In the genomic region with DNA sequence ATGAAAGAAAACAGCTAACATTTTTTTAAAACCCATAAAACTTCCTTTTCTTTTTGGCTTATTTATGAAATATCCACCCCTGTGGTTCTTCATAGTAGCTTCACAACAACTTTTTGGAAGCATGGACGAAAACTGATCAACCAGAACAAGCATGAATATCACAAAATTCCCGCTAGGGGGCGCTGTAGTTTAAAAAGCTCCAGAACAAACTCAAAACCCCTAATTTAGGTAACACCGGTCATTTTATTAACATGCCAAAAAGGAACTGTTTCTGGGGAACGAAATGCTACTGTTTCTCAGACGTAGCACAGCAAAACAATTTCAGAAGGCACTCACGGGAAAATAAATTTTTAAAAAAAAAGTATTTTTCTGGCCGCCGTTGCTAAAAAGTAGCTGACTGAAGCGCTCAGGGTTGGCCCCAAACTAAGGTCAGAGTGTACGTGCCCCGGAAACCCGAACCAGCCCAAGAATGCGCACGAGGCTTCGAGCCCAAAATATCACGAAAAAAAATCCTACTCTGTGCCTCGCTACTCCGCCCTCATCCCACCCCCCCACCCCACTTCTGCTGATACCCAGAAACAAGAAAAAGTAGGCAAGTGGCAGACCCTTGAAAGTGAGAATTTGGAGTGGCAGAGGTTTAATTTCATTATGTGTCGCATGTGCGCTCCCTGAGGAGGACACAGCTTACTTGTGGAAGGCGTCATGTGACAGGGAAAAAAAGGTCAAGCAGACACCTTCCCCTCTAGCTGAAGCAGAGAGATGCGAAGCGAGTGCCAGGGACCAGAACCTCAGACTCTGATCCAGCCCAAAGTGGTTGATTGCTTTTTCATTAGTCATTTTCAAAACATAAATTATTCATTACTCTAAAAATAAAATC, we compare ENCODE assay signal across 8 mouse cellular contexts. TPM values are rescaled to one million over a fixed set of nuclear protein-coding genes. Genes with fewer than 3 reads are reported as not detected.
DNase-seq lines count a peak whose midpoint lies in the region; ATAC-seq lines count a peak whose summit lies in the region.

No protein-coding gene starts in this region.

- 0 out of 2 replicates have a peak, but pooled peaks cover 4% of the 10 kb centered on the region for H3K4me1 ChIP-seq in forebrain, embryonic 16.5 days (replicated peaks; ENCODE audit: control insufficient read depth, insufficient read depth, low read length)
- H3K4me1 ChIP-seq in hindbrain, embryonic 10.5 days (replicated peaks): peaks cover 33% of the 10 kb centered on the region

- H3K36me3 ChIP-seq in forebrain, embryonic 16.5 days (ENCODE audit: control insufficient read depth, insufficient read depth): no peaks in the 10 kb centered on the region
- H3K36me3 ChIP-seq in hindbrain, embryonic 10.5 days: no peaks in the 10 kb centered on the region

- H3K27ac ChIP-seq in forebrain, embryonic 16.5 days (ENCODE audit: low read length): no peak overlapping the region
- H3K27ac ChIP-seq in hindbrain, embryonic 10.5 days: peak overlapping the region; percentile 50; the same call in 1 of the 2 replicates

- H3K9me3 ChIP-seq in forebrain, embryonic 16.5 days (ENCODE audit: control insufficient read depth, low read length): no peaks in the 10 kb centered on the region
- H3K9me3 ChIP-seq in hindbrain, embryonic 10.5 days: no peaks in the 10 kb centered on the region

- no peak overlapping the region for H3K9ac ChIP-seq in forebrain, embryonic 16.5 days (replicated peaks; ENCODE audit: low read depth, low read length)

- peaks cover 3% of the 10 kb centered on the region; the same call in 1 of the 2 replicates for H3K27me3 ChIP-seq in forebrain, embryonic 16.5 days (replicated peaks; ENCODE audit: control insufficient read depth, insufficient read depth, low read length)
- peaks cover 20% of the 10 kb centered on the region; the same call in 1 of the 2 replicates for H3K27me3 ChIP-seq in hindbrain, embryonic 10.5 days (ENCODE audit: insufficient read depth, poor library complexity, severe bottlenecking)

- ATAC-seq in forebrain, embryonic 16.5 days: no peak
- ATAC-seq in erythroblast, adult 5-6 weeks (replicated peaks; ENCODE audit: low FRiP score, poor library complexity, severe bottlenecking): no peak

- H3K4me2 ChIP-seq in forebrain, embryonic 16.5 days (ENCODE audit: low read length): peak overlapping the region; percentile 17; the same call in 1 of the 2 replicates

- 26% methylated on average over 24 of the region's 24 CpGs for WGBS in forebrain, embryonic 16.5 days
- 17% methylated on average over 24 of the region's 24 CpGs for WGBS in hindbrain, embryonic 10.5 days

- peak; percentile 80 for DNase-seq in R1 (ENCODE audit: low read depth, low spot score)
- peak; percentile 59 for DNase-seq in c-Kit-positive CD71-positive TER-119-negative erythroid progenitor cells, embryonic 14.5 days (ENCODE audit: low read depth)
- DNase-seq in hindbrain, embryonic 10.5 days (ENCODE audit: low spot score): peak; percentile 71
- peak; percentile 72 to 76 for DNase-seq in layer of hippocampus, postnatal 10 days (ENCODE audit: low spot score in 2 of 2)
- DNase-seq in lung, postnatal 4 days: peak; percentile 68 to 78
- peak; percentile 57 to 77 for DNase-seq in right cerebral cortex, postnatal 10 days (ENCODE audit: low spot score in 2 of 2)

- no peak overlapping the region for H3K4me3 ChIP-seq in forebrain, embryonic 16.5 days (replicated peaks; ENCODE audit: low read length)
- peak overlapping the region; percentile 31 for H3K4me3 ChIP-seq in hindbrain, embryonic 10.5 days

RNA-seq across cellular contexts. Expression of gene Basp1, which starts 27.7 kb away (rescaled TPM):
- 198 and 206 TPM in 2 replicates for polyA plus RNA-seq in forebrain, embryonic 16.5 days (2015; fragmentation: Nextera tagmentation; extraction: Ambion mirVana)
- 48.6 and 77.4 TPM in 2 replicates for polyA plus RNA-seq in hindbrain, embryonic 10.5 days (2016; fragmentation: Nextera tagmentation; extraction: Ambion mirVana)
- total RNA-seq in layer of hippocampus, postnatal 10 days (2021): 1,000 to 10,000 TPM; 1,220 to 1,337 TPM
- 8.3 TPM in 1 of 2 replicates, not detected in the other for total RNA-seq in erythroblast, adult 5-6 weeks (2015; ENCODE audit: low replicate concordance)
- 2.6 and 4.5 TPM in 2 replicates for total RNA-seq in erythroblast, adult 5-6 weeks (2017; ENCODE audit: low replicate concordance)

Comparison
In these comparisons a context has a peak if more than half of its experiments do, and no peak if none do; other contexts are left out.
1. RNA of gene Basp1, which starts 27.7 kb away (total RNA-seq): 1,220 to 1,337 TPM in layer of hippocampus, postnatal 10 days; 2.6 to 8.3 TPM in erythroblast, adult 5-6 weeks; every median in the first group is over 100 times any median in the second.
2. Peak in every context shown above with its lines, with median percentiles within 50 percentile points of each other: DNase-seq.